Mouse (Mus musculus) forebrain, embryonic 13.5 days (tissue): Measurements from ENCODE around the gene Msrb3. TPM values are rescaled to one million over a fixed set of nuclear protein-coding genes. Genes with fewer than 3 reads are reported as not detected.

Experiments
- ATAC-seq: fragments of 200-750 bp; cut with Nextera tagmentation; 2 replicates; pipeline ENCODE4 v1.8.0; 2017
- H3K27ac ChIP-seq: fragments of 300-500 bp; sonication (generic); 2 replicates; pipeline ENCODE4 v1.5.1; 2015; ENCODE audit warnings: inconsistent platforms, mild to moderate bottlenecking, moderate library complexity
- H3K27me3 ChIP-seq: fragments of 300-500 bp; sonication (generic); 2 replicates; pipeline ENCODE4 v1.6.1; 2015; ENCODE audit warnings: mild to moderate bottlenecking, inconsistent platforms
- H3K36me3 ChIP-seq: fragments of 300-500 bp; sonication (generic); 2 replicates; pipeline ENCODE4 v1.6.1; 2015; ENCODE audit warnings: mild to moderate bottlenecking, inconsistent platforms; ENCODE audit not compliant: poor library complexity, severe bottlenecking
- H3K4me1 ChIP-seq: fragments of 300-500 bp; sonication (generic); 2 replicates; pipeline ENCODE4 v1.6.1; 2015; ENCODE audit warnings: inconsistent platforms
- H3K4me2 ChIP-seq: fragments of 300-500 bp; sonication (generic); 2 replicates; pipeline ENCODE4 v1.6.1; 2015; ENCODE audit warnings: inconsistent platforms, mild to moderate bottlenecking, moderate library complexity
- H3K4me3 ChIP-seq: fragments of 300-500 bp; sonication (generic); 2 replicates; pipeline ENCODE4 v1.5.1; 2015; ENCODE audit warnings: mild to moderate bottlenecking, inconsistent platforms
- H3K9ac ChIP-seq: fragments of 300-500 bp; sonication (generic); 2 replicates; pipeline ENCODE4 v1.6.1; 2015; ENCODE audit warnings: mild to moderate bottlenecking, inconsistent platforms
- H3K9me3 ChIP-seq: fragments of 300-500 bp; sonication (generic); replicated peaks from 2 replicates; pipeline ENCODE4 v1.6.1; 2016; ENCODE audit warnings: inconsistent platforms
- WGBS: fragments of 180-500 bp; shearing (Covaris S2); methylation state at CpG from one replicate; pipeline ENCODE4 v1.1.7; 2015; 5-methylcytosine and 5-hydroxymethylcytosine counted together
- polyA plus RNA-seq: library from polyadenylated mRNA; unstranded; fragments of >200 nt; fragmentation: Nextera tagmentation; extraction: Ambion mirVana; gene quantifications from 2 replicates; pipeline ENCODE4 v1.2.1, GENCODE M21; 2015

The Msrb3 gene
- 3.1 and 3.5 TPM in 2 replicates for polyA plus RNA-seq

- Histone ChIP-seq H3K4me1 (peaks cover 15% of the 10 kb centered on the region; the same call in 1 of the 2 replicates), H3K27me3 (peaks cover 36% of the 10 kb centered on the region), H3K9ac (peak within 1 kb of the TSS; percentile 68), H3K27ac (no peak within 1 kb of the TSS), H3K4me2 (peak within 1 kb of the TSS; percentile 95), H3K36me3 (no peaks in the 10 kb centered on the region), H3K4me3 (peak within 1 kb of the TSS; percentile 59), H3K9me3 (no peaks in the 10 kb centered on the region)
- ATAC-seq, result peak; percentile 80
- WGBS, result 3% methylated on average over 48 of the region's 64 CpGs
These were observed at the start of gene Msrb3 for GRCm38 (mm10) chr10:120898785-120899762. Gene Msrb3 (minus strand): TSS chr10:120899101.

- Histone ChIP-seq H3K27me3 (no peaks in the 10 kb centered on the region), H3K4me3 (no peak overlapping the region), H3K4me2 (no peak overlapping the region), H3K4me1 (peaks cover 10% of the 10 kb centered on the region), H3K9me3 (no peaks in the 10 kb centered on the region), H3K36me3 (no peaks in the 10 kb centered on the region), H3K27ac (no peak overlapping the region), H3K9ac (no peak overlapping the region)
- 94% methylated on average over 2 of the region's 2 CpGs for WGBS
- ATAC-seq, result no peak
These were observed 49.6 kb upstream of the Msrb3 start for GRCm38 (mm10) chr10:120948461-120948860.

GRCm38 (mm10) chr10:120947842-120948241 is 48.9 kb upstream of the Msrb3 start:
- H3K4me3 ChIP-seq, result no peak overlapping the region
- no peak for ATAC-seq
- H3K27me3 ChIP-seq, result no peaks in the 10 kb centered on the region
- WGBS, result 96% methylated on average over 2 of the region's 2 CpGs
- no peak overlapping the region for H3K9ac ChIP-seq
- no peak overlapping the region for H3K27ac ChIP-seq
- H3K4me1 ChIP-seq, result peaks cover 9% of the 10 kb centered on the region; the same call in 1 of the 2 replicates
- H3K9me3 ChIP-seq, result no peaks in the 10 kb centered on the region
- no peaks in the 10 kb centered on the region for H3K36me3 ChIP-seq
- H3K4me2 ChIP-seq, result no peak overlapping the region

GRCm38 (mm10) chr10:120946847-120947246 is 47.9 kb upstream of the Msrb3 start:
- no peak overlapping the region for H3K27ac ChIP-seq
- H3K9me3 ChIP-seq, result no peaks in the 10 kb centered on the region
- no peak for ATAC-seq
- no peak overlapping the region for H3K4me3 ChIP-seq
- H3K4me1 ChIP-seq, result peaks cover 3% of the 10 kb centered on the region; the same call in 1 of the 2 replicates
- WGBS, result 78% methylated on average over 5 of the region's 5 CpGs
- no peaks in the 10 kb centered on the region for H3K27me3 ChIP-seq
- H3K4me2 ChIP-seq, result no peak overlapping the region
- no peak overlapping the region for H3K9ac ChIP-seq
- no peaks in the 10 kb centered on the region for H3K36me3 ChIP-seq

GRCm38 (mm10) chr10:120938904-120939208 is 40.0 kb upstream of the Msrb3 start:
- H3K4me3 ChIP-seq, result no peak overlapping the region
- ATAC-seq, result no peak
- WGBS, result 82% methylated on average over 2 of the region's 2 CpGs
- H3K36me3 ChIP-seq, result no peaks in the 10 kb centered on the region
- no peak overlapping the region for H3K27ac ChIP-seq
- no peak overlapping the region for H3K9ac ChIP-seq
- no peak overlapping the region for H3K4me2 ChIP-seq
- H3K27me3 ChIP-seq, result no peaks in the 10 kb centered on the region
- H3K4me1 ChIP-seq, result no peaks in the 10 kb centered on the region
- no peaks in the 10 kb centered on the region for H3K9me3 ChIP-seq

GRCm38 (mm10) chr10:120938077-120938903 is 39.4 kb upstream of the Msrb3 start:
- Histone ChIP-seq H3K9ac (no peak overlapping the region), H3K4me1 (no peaks in the 10 kb centered on the region), H3K9me3 (no peaks in the 10 kb centered on the region), H3K4me3 (no peak overlapping the region), H3K36me3 (no peaks in the 10 kb centered on the region), H3K27ac (no peak overlapping the region), H3K27me3 (no peaks in the 10 kb centered on the region), H3K4me2 (no peak overlapping the region)
- ATAC-seq, result 0 out of 2 replicates have a peak, but pooled peaks have one; percentile 30
- 49% methylated on average over 19 of the region's 19 CpGs for WGBS

GRCm38 (mm10) chr10:120929536-120929935 is 30.6 kb upstream of the Msrb3 start:
- 74% methylated on average over 7 of the region's 7 CpGs for WGBS
- H3K4me2 ChIP-seq, result no peak overlapping the region

GRCm38 (mm10) chr10:120928183-120928582 is 29.3 kb upstream of the Msrb3 start:
- Histone ChIP-seq H3K4me3 (no peak overlapping the region), H3K9ac (no peak overlapping the region), H3K36me3 (peaks cover 29% of the 10 kb centered on the region), H3K9me3 (no peaks in the 10 kb centered on the region), H3K4me1 (no peaks in the 10 kb centered on the region), H3K27me3 (no peaks in the 10 kb centered on the region), H3K27ac (no peak overlapping the region), H3K4me2 (no peak overlapping the region)
- no peak for ATAC-seq
- 86% methylated on average over 5 of the region's 5 CpGs for WGBS

More at GRCm38 (mm10) chr10:120929536-120929935, 30.6 kb upstream of the Msrb3 start:
- Histone ChIP-seq H3K4me1 (no peaks in the 10 kb centered on the region), H3K27me3 (no peaks in the 10 kb centered on the region), H3K4me3 (no peak overlapping the region), H3K9ac (no peak overlapping the region), H3K9me3 (no peaks in the 10 kb centered on the region), H3K27ac (no peak overlapping the region), H3K36me3 (peaks cover 29% of the 10 kb centered on the region)
- ATAC-seq, result no peak

GRCm38 (mm10) chr10:120926156-120926555 is 27.3 kb upstream of the Msrb3 start:
- no peak for ATAC-seq
- Histone ChIP-seq H3K27me3 (no peaks in the 10 kb centered on the region), H3K4me2 (no peak overlapping the region), H3K27ac (no peak overlapping the region), H3K4me1 (no peaks in the 10 kb centered on the region), H3K9me3 (no peaks in the 10 kb centered on the region), H3K36me3 (peaks cover 39% of the 10 kb centered on the region), H3K9ac (no peak overlapping the region), H3K4me3 (no peak overlapping the region)
- WGBS, result 91% methylated on average over 8 of the region's 8 CpGs

GRCm38 (mm10) chr10:120921501-120921900 is 22.6 kb upstream of the Msrb3 start:
- WGBS, result 38% methylated on average over 2 of the region's 2 CpGs
- Histone ChIP-seq H3K9me3 (no peaks in the 10 kb centered on the region), H3K27ac (no peak overlapping the region), H3K9ac (no peak overlapping the region), H3K4me1 (no peaks in the 10 kb centered on the region), H3K4me3 (no peak overlapping the region), H3K36me3 (peaks cover 36% of the 10 kb centered on the region), H3K4me2 (no peak overlapping the region), H3K27me3 (no peaks in the 10 kb centered on the region)
- no peak for ATAC-seq

- no peak overlapping the region for H3K4me2 ChIP-seq
- no peak overlapping the region for H3K4me3 ChIP-seq
- H3K27me3 ChIP-seq, result no peaks in the 10 kb centered on the region
- no peak overlapping the region for H3K9ac ChIP-seq
- ATAC-seq, result no peak
- no peaks in the 10 kb centered on the region for H3K9me3 ChIP-seq
- no peaks in the 10 kb centered on the region for H3K4me1 ChIP-seq
- 76% methylated on average over 11 of the region's 11 CpGs for WGBS
- H3K36me3 ChIP-seq, result peaks cover 30% of the 10 kb centered on the region
- no peak overlapping the region for H3K27ac ChIP-seq
These were observed 21.7 kb upstream of the Msrb3 start for GRCm38 (mm10) chr10:120920604-120921003.

- Histone ChIP-seq H3K4me2 (no peak overlapping the region), H3K27ac (no peak overlapping the region)
- no peak for ATAC-seq
These were observed 17.3 kb upstream of the Msrb3 start for GRCm38 (mm10) chr10:120916250-120916649.

More at GRCm38 (mm10) chr10:120916250-120916649, 17.3 kb upstream of the Msrb3 start:
- Histone ChIP-seq H3K4me3 (no peak overlapping the region), H3K4me1 (0 out of 2 replicates have a peak, but pooled peaks cover 3% of the 10 kb centered on the region), H3K9me3 (no peaks in the 10 kb centered on the region), H3K9ac (no peak overlapping the region), H3K27me3 (no peaks in the 10 kb centered on the region), H3K36me3 (0 out of 2 replicates have a peak, but pooled peaks cover 9% of the 10 kb centered on the region)
- WGBS, result 92% methylated on average over 5 of the region's 5 CpGs
